Mouse (Mus musculus): ENCODE measurements around the gene H2-DMa. TPM values are rescaled to one million over a fixed set of nuclear protein-coding genes. Genes with fewer than 3 reads are reported as not detected.

Gene H2-DMa
- total RNA-seq, 4 experiments from 2014 or later, result 3.0 to 4.6 (median 4.0) TPM

Other genes starting within 250 kb of the H2-DMa start
- not detected for gene Gm7029, start 245.7 kb upstream of the H2-DMa start, total RNA-seq (2022)
- gene Kifc1, start 228.9 kb upstream of the H2-DMa start, total RNA-seq (2022), result under 1 TPM in 3 of 4 experiments, not detected in 1; 0.19 to 0.56 (median 0.45) TPM
- gene Platr17, start 214.4 kb upstream of the H2-DMa start, total RNA-seq (2022), result not detected
- gene Daxx, start 210.1 kb upstream of the H2-DMa start, total RNA-seq (2022), result 10 to 100 TPM; 14.1 to 18.5 (median 16.1) TPM
- 10 to 100 TPM; 35.3 to 41.1 (median 38.3) TPM for gene Tapbp, start 203.6 kb upstream of the H2-DMa start, total RNA-seq (2022)
- gene Zbtb22, start 203.6 kb upstream of the H2-DMa start, total RNA-seq (2022), result 10 to 100 TPM; 14.5 to 18.7 (median 17.1) TPM
- gene Rgl2, start 190.0 kb upstream of the H2-DMa start, total RNA-seq (2022), result 10 to 100 TPM; 20.3 to 26.3 (median 23.6) TPM
- 10 to 100 TPM; 56.4 to 69.1 (median 64.0) TPM for gene Pfdn6, start 179.2 kb upstream of the H2-DMa start, total RNA-seq (2022)
- 10 to 100 TPM in 1 of 4 experiments, 1 to 10 TPM in 3; 7.8 to 11.5 (median 8.7) TPM for gene Wdr46, start 178.9 kb upstream of the H2-DMa start, total RNA-seq (2022)
- gene B3galt4, start 168.1 kb upstream of the H2-DMa start, total RNA-seq (2022), result 1 to 10 TPM; 1.4 to 1.8 (median 1.5) TPM
- gene Vps52, start 163.7 kb upstream of the H2-DMa start, total RNA-seq (2022), result 10 to 100 TPM; 32.0 to 34.6 (median 32.5) TPM
- 100 to 1,000 TPM; 380 to 500 (median 432) TPM for gene Rps18, start 163.5 kb upstream of the H2-DMa start, total RNA-seq (2022)
- gene H2-K1, start 119.2 kb upstream of the H2-DMa start, total RNA-seq (2022), result 10 to 100 TPM; 34.2 to 57.8 (median 46.1) TPM
- 10 to 100 TPM in 3 of 4 experiments, 1 to 10 TPM in 1; 9.8 to 15.6 (median 11.7) TPM for gene Ring1, start 94.9 kb upstream of the H2-DMa start, total RNA-seq (2022)
- gene H2-Ke6, start 91.5 kb upstream of the H2-DMa start, total RNA-seq (2022), result 10 to 100 TPM; 83.6 to 90.2 (median 84.9) TPM
- 10 to 100 TPM; 44.2 to 63.5 (median 49.3) TPM for gene Slc39a7, start 87.9 kb upstream of the H2-DMa start, total RNA-seq (2022)
- gene Rxrb, start 87.7 kb upstream of the H2-DMa start, total RNA-seq (2022), result 10 to 100 TPM; 36.8 to 39.3 (median 38.8) TPM
- 1 to 10 TPM; 2.5 to 4.8 (median 3.9) TPM for gene Col11a2, start 80.1 kb upstream of the H2-DMa start, total RNA-seq (2022)
- gene H2-Oa, start 27.2 kb upstream of the H2-DMa start, total RNA-seq (2022), result not detected
- 10 to 100 TPM; 67.9 to 73.8 (median 69.8) TPM for gene Brd2, start 3.1 kb downstream of the H2-DMa start, total RNA-seq (2022)
- gene H2-DMb2, start 23.8 kb downstream of the H2-DMa start, total RNA-seq (2022), result under 1 TPM in 2 of 4 experiments, not detected in 2; 0.40 to 0.61 TPM
- gene H2-DMb1, start 33.5 kb downstream of the H2-DMa start, total RNA-seq (2022), result under 1 TPM in 2 of 4 experiments, not detected in 2; 0.19 to 0.81 TPM
- 1 to 10 TPM in 3 of 4 experiments, under 1 TPM in 1; 0.82 to 1.3 (median 1.2) TPM for gene Tap1, start 68.0 kb downstream of the H2-DMa start, total RNA-seq (2022)
- 1 to 10 TPM; 1.4 to 2.1 (median 1.7) TPM for gene Psmb9, start 68.2 kb downstream of the H2-DMa start, total RNA-seq (2022)
- gene Psmb8, start 78.2 kb downstream of the H2-DMa start, total RNA-seq (2022), result 1 to 10 TPM; 2.1 to 4.3 (median 3.4) TPM
- gene Tap2, start 84.0 kb downstream of the H2-DMa start, total RNA-seq (2022), result 1 to 10 TPM; 5.1 to 7.6 (median 6.7) TPM
- under 1 TPM in 1 of 4 experiments, not detected in 3; 0.10 TPM for gene H2-Ob, start 119.4 kb downstream of the H2-DMa start, total RNA-seq (2022)
- 1 to 10 TPM; 2.3 to 4.7 (median 3.9) TPM for gene H2-Ab1, start 138.1 kb downstream of the H2-DMa start, total RNA-seq (2022)
- gene H2-Aa, start 168.3 kb downstream of the H2-DMa start, total RNA-seq (2022), result 1 to 10 TPM; 3.1 to 4.1 (median 3.5) TPM
- 1 to 10 TPM; 2.6 to 6.3 (median 3.7) TPM for gene H2-Eb1, start 186.3 kb downstream of the H2-DMa start, total RNA-seq (2022)
- not detected for gene H2-Eb2, start 206.1 kb downstream of the H2-DMa start, total RNA-seq (2022)
- gene Btnl2, start 235.3 kb downstream of the H2-DMa start, total RNA-seq (2022), result under 1 TPM in 2 of 4 experiments, not detected in 2; 0.35 to 0.47 TPM

All from gastrocnemius, adult 8-10 months (tissue).